Mouse (Mus musculus) liver, postnatal 0 days (tissue): ENCODE data around the gene Dgkq.

Source experiments
- CTCF ChIP-seq: sonication (generic); IDR thresholded peaks from 2 replicates; pipeline ENCODE4 v1.5.1; 2016; ENCODE audit warnings: antibody characterized with exemption, low read depth
- EP300 ChIP-seq: IDR thresholded peaks from 2 replicates; pipeline ENCODE4 v1.6.1; 2016; ENCODE audit warnings: antibody characterized with exemption, low read depth, mild to moderate bottlenecking

GRCm38 (mm10) chr5:108651823-108652222 is 17.6 kb downstream of the Dgkq start:
- TF ChIP-seq CTCF = peak; percentile 84
- no peak for TF ChIP-seq EP300
